Mouse (Mus musculus): ENCODE results near the gene Nfib. TPM values are rescaled to one million over a fixed set of nuclear protein-coding genes. Genes with fewer than 3 reads are reported as not detected.

The Nfib gene
- total and polyA plus RNA-seq, 3 experiments = not detected

- H3K27me3 ChIP-seq (ENCODE audit: control insufficient read depth in 1 of 2, insufficient read depth in 2 of 2, low read length in 2 of 2) = no peaks in the 10 kb centered on the region
- H3K79me2 ChIP-seq (ENCODE audit: control insufficient read depth, insufficient read depth, low read length, poor library complexity) = no peaks in the 10 kb centered on the region
- H3K27ac ChIP-seq (ENCODE audit: control insufficient read depth, low read depth, low read length) = no peak overlapping the region
- DNase-seq (ENCODE audit: low read depth, low spot score) = no peak
- H3K36me3 ChIP-seq (ENCODE audit: control insufficient read depth in 1 of 2, insufficient read depth in 2 of 2, low read length in 2 of 2) = no peaks in the 10 kb centered on the region
- no peaks in the 10 kb centered on the region for H3K4me1 ChIP-seq (ENCODE audit: control insufficient read depth in 1 of 2, insufficient read depth in 2 of 2, low read length in 2 of 2)
- no peak overlapping the region for H3K4me3 ChIP-seq (ENCODE audit: control insufficient read depth in 1 of 2, insufficient read depth in 1 of 2, low read depth in 2 of 2, low read length in 2 of 2)
- no peak overlapping the region for H3K9ac ChIP-seq (ENCODE audit: control insufficient read depth, low read depth, low read length, poor library complexity, severe bottlenecking)
- no peaks in the 10 kb centered on the region for H3K9me3 ChIP-seq (replicated peaks; ENCODE audit: insufficient read depth, low read length)
- TF ChIP-seq TCF12 (IDR thresholded peaks at IDR 0.05; ENCODE audit: low read depth, low read length) (no peak), NELFE (IDR thresholded peaks at IDR 0.05; ENCODE audit: low read depth, low read length) (no peak)
Measured at GRCm38 (mm10) chr4:82275996-82276395, 429.6 kb downstream of the Nfib start.

- H3K4me1 ChIP-seq (ENCODE audit: control insufficient read depth in 1 of 2, insufficient read depth in 2 of 2, low read length in 2 of 2) = no peaks in the 10 kb centered on the region
- no peaks in the 10 kb centered on the region for H3K79me2 ChIP-seq (ENCODE audit: control insufficient read depth, insufficient read depth, low read length, poor library complexity)
- H3K9me3 ChIP-seq (replicated peaks; ENCODE audit: insufficient read depth, low read length) = no peaks in the 10 kb centered on the region
- no peaks in the 10 kb centered on the region for H3K36me3 ChIP-seq (ENCODE audit: control insufficient read depth in 1 of 2, insufficient read depth in 2 of 2, low read length in 2 of 2)
- TF ChIP-seq MYC (IDR thresholded peaks at IDR 0.05; ENCODE audit: low read depth, low read length) = no peak
- no peak for TF ChIP-seq UBTF (IDR thresholded peaks at IDR 0.05; ENCODE audit: borderline replicate concordance, insufficient read depth, low read depth, low read length)
- TF ChIP-seq RCOR1 (IDR thresholded peaks at IDR 0.05; ENCODE audit: low read depth, low read length) = no peak
- TF ChIP-seq RAD21 (IDR thresholded peaks at IDR 0.05; ENCODE audit: low read depth, low read length) = no peak
- DNase-seq (ENCODE audit: low read depth, low spot score) = no peak
- no peak overlapping the region for H3K9ac ChIP-seq (ENCODE audit: control insufficient read depth, low read depth, low read length, poor library complexity, severe bottlenecking)
- no peak overlapping the region for H3K4me3 ChIP-seq (ENCODE audit: control insufficient read depth in 1 of 2, insufficient read depth in 1 of 2, low read depth in 2 of 2, low read length in 2 of 2)
- H3K27ac ChIP-seq (ENCODE audit: control insufficient read depth, low read depth, low read length) = no peak overlapping the region
- H3K27me3 ChIP-seq (ENCODE audit: control insufficient read depth in 1 of 2, insufficient read depth in 2 of 2, low read length in 2 of 2) = no peaks in the 10 kb centered on the region
Measured at GRCm38 (mm10) chr4:82273049-82273754, 432.3 kb downstream of the Nfib start.

GRCm38 (mm10) chr4:82272099-82272498 is 433.5 kb downstream of the Nfib start:
- no peaks in the 10 kb centered on the region for H3K27me3 ChIP-seq (ENCODE audit: control insufficient read depth in 1 of 2, insufficient read depth in 2 of 2, low read length in 2 of 2)
- H3K9me3 ChIP-seq (replicated peaks; ENCODE audit: insufficient read depth, low read length) = no peaks in the 10 kb centered on the region
- no peak overlapping the region for H3K4me3 ChIP-seq (ENCODE audit: control insufficient read depth in 1 of 2, insufficient read depth in 1 of 2, low read depth in 2 of 2, low read length in 2 of 2)
- no peak overlapping the region for H3K9ac ChIP-seq (ENCODE audit: control insufficient read depth, low read depth, low read length, poor library complexity, severe bottlenecking)
- H3K79me2 ChIP-seq (ENCODE audit: control insufficient read depth, insufficient read depth, low read length, poor library complexity) = no peaks in the 10 kb centered on the region
- no peaks in the 10 kb centered on the region for H3K4me1 ChIP-seq (ENCODE audit: control insufficient read depth in 1 of 2, insufficient read depth in 2 of 2, low read length in 2 of 2)
- TF ChIP-seq RAD21 (IDR thresholded peaks at IDR 0.05; ENCODE audit: low read depth, low read length) = no peak
- no peaks in the 10 kb centered on the region for H3K36me3 ChIP-seq (ENCODE audit: control insufficient read depth in 1 of 2, insufficient read depth in 2 of 2, low read length in 2 of 2)
- DNase-seq (ENCODE audit: low read depth, low spot score) = no peak
- no peak overlapping the region for H3K27ac ChIP-seq (ENCODE audit: control insufficient read depth, low read depth, low read length)

GRCm38 (mm10) chr4:82271547-82271946 is 434.0 kb downstream of the Nfib start:
- Histone ChIP-seq H3K4me1 (ENCODE audit: control insufficient read depth in 1 of 2, insufficient read depth in 2 of 2, low read length in 2 of 2) (no peaks in the 10 kb centered on the region), H3K27me3 (ENCODE audit: control insufficient read depth in 1 of 2, insufficient read depth in 2 of 2, low read length in 2 of 2) (no peaks in the 10 kb centered on the region), H3K79me2 (ENCODE audit: control insufficient read depth, insufficient read depth, low read length, poor library complexity) (no peaks in the 10 kb centered on the region), H3K9me3 (replicated peaks; ENCODE audit: insufficient read depth, low read length) (no peaks in the 10 kb centered on the region), H3K4me3 (ENCODE audit: control insufficient read depth in 1 of 2, insufficient read depth in 1 of 2, low read depth in 2 of 2, low read length in 2 of 2) (no peak overlapping the region), H3K36me3 (ENCODE audit: control insufficient read depth in 1 of 2, insufficient read depth in 2 of 2, low read length in 2 of 2) (no peaks in the 10 kb centered on the region), H3K9ac (ENCODE audit: control insufficient read depth, low read depth, low read length, poor library complexity, severe bottlenecking) (no peak overlapping the region), H3K27ac (ENCODE audit: control insufficient read depth, low read depth, low read length) (no peak overlapping the region)
- no peak for DNase-seq (ENCODE audit: low read depth, low spot score)
- TF ChIP-seq RAD21 (IDR thresholded peaks at IDR 0.05; ENCODE audit: low read depth, low read length) (no peak), MAX (IDR thresholded peaks at IDR 0.05; ENCODE audit: low read length) (no peak), EP300 (IDR thresholded peaks at IDR 0.05; ENCODE audit: low read depth in 1 of 2, low read length in 2 of 2) (no peak), NELFE (IDR thresholded peaks at IDR 0.05; ENCODE audit: low read depth, low read length) (no peak), ELF1 (IDR thresholded peaks at IDR 0.05; ENCODE audit: low read depth, low read length) (no peak), USF2 (IDR thresholded peaks at IDR 0.05; ENCODE audit: borderline replicate concordance in 1 of 2, insufficient read depth in 1 of 2, low read depth in 1 of 2, low read length in 2 of 2) (no peak), ZNF384 (IDR thresholded peaks at IDR 0.05; ENCODE audit: low read depth, low read length) (no peak), GABPA (IDR thresholded peaks at IDR 0.05; ENCODE audit: low read depth, low read length) (no peak), POLR2AphosphoS5 (IDR thresholded peaks at IDR 0.05; ENCODE audit: borderline replicate concordance, low read depth, low read length) (no peak), NRF1 (IDR thresholded peaks at IDR 0.05; ENCODE audit: insufficient read depth, low read depth, low read length, poor library complexity, severe bottlenecking) (no peak), JUND (IDR thresholded peaks at IDR 0.05; ENCODE audit: low read depth, low read length) (no peak), SIN3A (IDR thresholded peaks at IDR 0.05; ENCODE audit: low read length) (no peak), MAZ (IDR thresholded peaks at IDR 0.05; ENCODE audit: low read depth, low read length) (no peak), RCOR1 (IDR thresholded peaks at IDR 0.05; ENCODE audit: low read depth, low read length) (no peak), CHD2 (IDR thresholded peaks at IDR 0.05; ENCODE audit: low read length) (no peak), SMC3 (IDR thresholded peaks at IDR 0.05; ENCODE audit: low read depth, low read length) (no peak)
